ENCODE assay signal across 8 mouse cellular contexts in genomic region chr19:29824034-29824700, GRCm38 (mm10). TPM values are rescaled to one million over a fixed set of nuclear protein-coding genes. Genes with fewer than 3 reads are reported as not detected.
A peak's percentile ranks its signal among the peaks of the same experiment; 100 is the strongest.
DNase-seq lines count a peak whose midpoint lies in the region; ATAC-seq and TF ChIP-seq lines count a peak whose summit lies in the region.

No protein-coding gene starts in this region.

- TF ChIP-seq CTCF in cortical plate, adult 2 months (IDR thresholded peaks at IDR 0.05; ENCODE audit: extremely low read depth, insufficient read depth, low read length) = peak; percentile 52

- H3K4me1 ChIP-seq in cortical plate, adult 2 months (ENCODE audit: control insufficient read depth, insufficient read depth, low read length) = no peaks in the 10 kb centered on the region

- DNase-seq in cerebellum, postnatal 10 days = peak; percentile 73
- no peak for DNase-seq in cerebellum, adult 11 months
- DNase-seq in ovary, postnatal 36 days (ENCODE audit: low spot score) = peak; percentile 28
- no peak for DNase-seq in ovary, adult 18-20 months (ENCODE audit: low spot score)
- DNase-seq in lung, postnatal 36 days = peak; percentile 86
- peak; percentile 26 to 34 for DNase-seq in thymus, postnatal 36 days

- no peak overlapping the region for H3K4me3 ChIP-seq in cortical plate, adult 2 months (ENCODE audit: insufficient read depth, low read length)

- H3K27ac ChIP-seq in cortical plate, adult 2 months (ENCODE audit: insufficient read depth, low read length) = no peak overlapping the region

- TF ChIP-seq POLR2A in cortical plate, adult 2 months (IDR thresholded peaks at IDR 0.05; ENCODE audit: extremely low read depth, insufficient read depth, low read length) = no peak

- ATAC-seq in hematopoietic stem cell, adult 5-6 weeks (replicated peaks in 1 of 2; ENCODE audit: insufficient read depth in 1 of 2, low FRiP score in 2 of 2, low TSS enrichment in 1 of 2, low read depth in 1 of 2, poor library complexity in 2 of 2, severe bottlenecking in 2 of 2) = peak; percentile 30 to 74; a peak in 1 of 4 replicates

RNA-seq across cellular contexts. Expression of gene Ranbp6, which starts 11.4 kb away (rescaled TPM):
- 14.5 and 15.9 TPM in 2 replicates for polyA plus RNA-seq in cortical plate, adult 2 months (2012; rRNA removed)
- 26.2 and 34.7 TPM in 2 replicates for total RNA-seq in hematopoietic stem cell, adult 5-6 weeks (2017)

RNA-seq across cellular contexts. Expression of gene 9930021J03Rik, which starts 18.4 kb away (rescaled TPM):
- 27.0 and 27.4 TPM in 2 replicates for polyA plus RNA-seq in cortical plate, adult 2 months (2012; rRNA removed)
- 20.5 and 27.4 TPM in 2 replicates for total RNA-seq in hematopoietic stem cell, adult 5-6 weeks (2017)

Comparison
In these comparisons a context has a peak if more than half of its experiments do, and no peak if none do; other contexts are left out.
1. DNase-seq: peak in cerebellum, postnatal 10 days (2 of 2), ovary, postnatal 36 days (single experiment), lung, postnatal 36 days (single experiment) and thymus, postnatal 36 days (2 of 2); none in cerebellum, adult 11 months (single experiment) and ovary, adult 18-20 months (single experiment).